In the genomic region with DNA sequence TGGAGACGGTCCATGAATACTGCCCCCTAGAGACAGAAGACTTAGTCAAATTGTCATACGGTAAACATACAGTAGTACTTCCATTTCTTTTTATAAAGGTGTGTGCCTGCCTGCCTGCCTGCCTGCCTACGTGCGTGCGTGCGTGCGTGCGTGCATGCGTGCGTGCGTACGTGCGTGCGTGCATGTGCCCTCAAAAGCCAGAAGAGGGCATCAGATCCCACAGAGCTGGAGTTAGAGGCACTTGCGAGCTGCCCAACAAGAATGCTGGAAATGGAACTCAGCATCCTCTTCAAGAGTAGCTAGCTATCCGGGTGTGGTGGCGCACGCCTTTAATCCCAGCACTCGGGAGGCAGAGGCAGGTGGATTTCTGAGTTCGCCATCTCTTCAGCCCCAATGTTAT, we compare ENCODE assay signal across 28 mouse cellular contexts.
DNase-seq lines count a peak whose midpoint lies in the region; ATAC-seq and TF ChIP-seq lines count a peak whose summit lies in the region.
"Had no signal": no experiment of that assay in that cellular context is flagged by ENCODE, and none has a peak within 500 bp of the region (broad histone marks: within the 10 kb centered on the region; RNA-seq: fewer than 3 reads in every experiment).

No protein-coding gene starts in this region.

- no peaks in the 10 kb centered on the region for H3K27me3 ChIP-seq in liver, postnatal 0 days (ENCODE audit: insufficient read depth, low read length)
- H3K27me3 ChIP-seq: embryonic facial prominence, embryonic 12.5 days; embryonic facial prominence, embryonic 15.5 days; heart, embryonic 12.5 days; heart, embryonic 15.5 days had no signal

- no peak for DNase-seq in liver, postnatal 0 days
- DNase-seq in liver (no peak), ES-CJ7 (ENCODE audit: low read depth, low spot score) (peak; percentile 84), R1 (ENCODE audit: low read depth, low spot score) (peak; percentile 90)
- no peak for DNase-seq in adrenal gland, adult 18-20 months (ENCODE audit: low spot score in 2 of 2)
- no peak for DNase-seq in urinary bladder, adult 2 months (ENCODE audit: low spot score)
- DNase-seq: adrenal gland, postnatal 10 days; adrenal gland, postnatal 36 days; cerebellum, adult 18-20 months; cerebellum, adult 9-11 months; cerebellum, postnatal 25 days; forebrain, postnatal 0 days; gastrocnemius, adult 2 months; gastrocnemius, postnatal 14 days; heart, adult 18-20 months; heart, postnatal 10 days; heart, postnatal 36 days had no signal

- no peaks in the 10 kb centered on the region for H3K36me3 ChIP-seq in liver, postnatal 0 days (replicated peaks; ENCODE audit: insufficient read depth, low read length)
- H3K36me3 ChIP-seq: embryonic facial prominence, embryonic 12.5 days; embryonic facial prominence, embryonic 15.5 days; heart, embryonic 12.5 days; heart, embryonic 15.5 days had no signal

- ATAC-seq in liver, postnatal 0 days, result no peak
- ATAC-seq: activated CD4-positive, CD25-positive, alpha-beta regulatory T cell, adult 4 months; CD4-positive, CD25-positive, alpha-beta regulatory T cell, adult 4 months; forebrain, embryonic 14.5 days; forebrain, postnatal 0 days; hindbrain, postnatal 0 days; inflammation-experienced regulatory T-cells, adult 6 months; intestine, embryonic 16.5 days had no signal

- TF ChIP-seq CTCF in liver, postnatal 0 days (IDR thresholded peaks at IDR 0.05; ENCODE audit: low read depth), result 0 out of 2 replicates have a peak, but pooled peaks have one; percentile 3

- no peaks in the 10 kb centered on the region for H3K4me1 ChIP-seq in liver, postnatal 0 days (ENCODE audit: insufficient read depth)
- H3K4me1 ChIP-seq: embryonic facial prominence, embryonic 12.5 days; embryonic facial prominence, embryonic 15.5 days; heart, embryonic 12.5 days; heart, embryonic 15.5 days had no signal

- no peak overlapping the region for H3K4me2 ChIP-seq in liver, postnatal 0 days (ENCODE audit: low read depth, low read length)
- H3K4me2 ChIP-seq: embryonic facial prominence, embryonic 12.5 days; embryonic facial prominence, embryonic 15.5 days; heart, embryonic 12.5 days; heart, embryonic 15.5 days; hindbrain, embryonic 14.5 days had no signal

- TF ChIP-seq EP300 in liver, postnatal 0 days (IDR thresholded peaks at IDR 0.05; ENCODE audit: low read depth), result no peak

- no peak overlapping the region for H3K27ac ChIP-seq in liver, postnatal 0 days (ENCODE audit: low read depth)
- H3K27ac ChIP-seq: embryonic facial prominence, embryonic 12.5 days; embryonic facial prominence, embryonic 15.5 days; gastrocnemius, adult 2 months; heart, embryonic 15.5 days; hindbrain, embryonic 14.5 days; hindbrain, postnatal 0 days had no signal

- 89% methylated on average over 20 of the region's 20 CpGs for WGBS in liver, postnatal 0 days (ENCODE audit: insufficient replicate concordance)

- no peaks in the 10 kb centered on the region for H3K9me3 ChIP-seq in liver, postnatal 0 days (ENCODE audit: low read length)
- H3K9me3 ChIP-seq: embryonic facial prominence, embryonic 12.5 days; heart, embryonic 15.5 days had no signal

- no peak overlapping the region for H3K9ac ChIP-seq in liver, postnatal 0 days (replicated peaks)
- H3K9ac ChIP-seq: embryonic facial prominence, embryonic 12.5 days; embryonic facial prominence, embryonic 15.5 days; forebrain, postnatal 0 days; heart, embryonic 12.5 days; heart, embryonic 15.5 days; hindbrain, embryonic 14.5 days had no signal

- no peak overlapping the region for H3K4me3 ChIP-seq in liver, postnatal 0 days (ENCODE audit: low read depth, low read length)
- H3K4me3 ChIP-seq: embryonic facial prominence, embryonic 12.5 days; embryonic facial prominence, embryonic 15.5 days; gastrocnemius, adult 2 months; heart, embryonic 12.5 days; heart, embryonic 15.5 days had no signal

Comparison
In these comparisons a context has a peak if more than half of its experiments do, and no peak if none do; other contexts are left out.
1. DNase-seq: peak in ES-CJ7 (single experiment) and R1 (single experiment); none in liver, postnatal 0 days (single experiment), liver (single experiment), adrenal gland, adult 18-20 months (0 of 2) and urinary bladder, adult 2 months (single experiment).